Mouse (Mus musculus) adrenal gland, postnatal 4 days (tissue): ENCODE results near the gene Cdh13. TPM values are rescaled to one million over a fixed set of nuclear protein-coding genes. Genes with fewer than 3 reads are reported as not detected.

Source experiments
- DNase-seq, 2 experiments: peaks; one replicate each; pipeline ENCODE4 v3.0.0; 2021 to 2022; ENCODE audit warnings: low spot score in 2 of 2, mixed read lengths in 2 of 2
- total RNA-seq, 2 experiments: library from RNA; stranded (reverse); gene quantifications; 2 replicates each; pipeline ENCODE4 v1.2.3; 2021

Cdh13 gene
- total RNA-seq, 2 experiments from 2014 or later: 9.0 to 11.0 TPM

DNA sequence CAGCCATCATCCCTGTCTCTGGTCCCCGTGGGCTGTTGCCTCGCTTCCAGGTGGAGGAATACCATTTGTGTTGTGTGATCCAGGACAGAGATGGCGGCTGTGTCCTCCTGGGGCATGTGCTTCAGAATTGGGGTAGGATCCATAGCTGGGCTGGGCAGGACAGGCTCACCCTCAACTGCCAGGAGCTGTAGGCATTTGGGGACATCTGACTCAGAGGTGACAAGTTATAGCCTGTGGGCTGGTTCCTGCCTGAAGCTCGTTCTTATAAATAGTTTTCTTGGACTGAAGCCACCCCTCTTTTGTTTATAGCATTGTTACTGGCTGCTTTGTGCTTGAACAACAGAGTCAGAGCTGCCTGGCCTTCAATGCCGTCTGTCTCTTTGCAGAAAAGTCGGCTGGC lies 6.7 kb downstream of the Cdh13 start:
- no peak for DNase-seq

GRCm38 (mm10) chr8:118296477-118296876 lies 12.9 kb downstream of the Cdh13 start:
- no peak for DNase-seq

- no peak for DNase-seq
Observed at GRCm38 (mm10) chr8:118306957-118307356, 23.4 kb downstream of the Cdh13 start.

DNA sequence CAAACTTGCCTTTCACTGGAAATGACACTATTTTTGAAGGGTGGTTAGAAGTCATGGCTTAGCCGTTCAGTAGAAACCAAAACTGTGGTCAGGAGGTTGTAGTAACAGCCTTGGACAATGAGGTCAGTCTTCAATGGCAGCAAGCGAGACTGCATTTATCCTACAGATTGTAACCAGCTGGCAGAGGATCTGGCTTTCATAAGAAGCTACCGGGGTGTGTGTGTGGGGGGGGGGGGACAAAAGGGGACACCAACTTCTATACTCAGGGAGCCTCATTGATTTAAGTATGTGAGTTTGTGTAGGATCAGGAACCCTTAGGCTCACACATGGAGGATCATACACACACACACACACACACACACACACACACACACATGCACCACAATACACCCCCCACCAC lies 25.6 kb downstream of the Cdh13 start:
- no peak for DNase-seq

GRCm38 (mm10) chr8:118313426-118314187 lies 30.1 kb downstream of the Cdh13 start:
- no peak for DNase-seq

GRCm38 (mm10) chr8:118314188-118314563 lies 30.6 kb downstream of the Cdh13 start:
- DNase-seq: no peak

GRCm38 (mm10) chr8:118314932-118315331 lies 31.4 kb downstream of the Cdh13 start:
- no peak for DNase-seq

GRCm38 (mm10) chr8:118316440-118316839 lies 32.9 kb downstream of the Cdh13 start:
- DNase-seq: no peak

DNA sequence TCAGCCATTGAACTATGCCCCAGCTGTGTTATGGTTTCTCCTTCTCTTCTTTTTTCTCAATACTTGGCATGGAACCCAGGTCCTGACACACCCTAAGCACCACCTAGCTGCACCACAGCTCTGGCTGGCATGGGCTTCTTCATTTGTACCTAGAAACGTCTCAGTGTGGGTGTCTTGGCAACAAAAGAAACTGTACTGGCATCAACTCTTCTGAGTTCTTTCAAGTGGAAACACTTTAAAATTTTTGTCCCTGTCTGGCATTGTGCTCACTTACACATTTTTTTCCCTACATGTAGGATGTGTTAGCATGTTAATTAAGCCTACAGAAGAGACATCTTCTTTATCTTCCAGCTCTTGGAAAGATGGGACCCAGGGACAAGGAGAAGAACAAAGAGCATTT lies 37.0 kb downstream of the Cdh13 start:
- DNase-seq: no peak

GRCm38 (mm10) chr8:118323421-118323820 lies 39.9 kb downstream of the Cdh13 start:
- DNase-seq: no peak

DNA sequence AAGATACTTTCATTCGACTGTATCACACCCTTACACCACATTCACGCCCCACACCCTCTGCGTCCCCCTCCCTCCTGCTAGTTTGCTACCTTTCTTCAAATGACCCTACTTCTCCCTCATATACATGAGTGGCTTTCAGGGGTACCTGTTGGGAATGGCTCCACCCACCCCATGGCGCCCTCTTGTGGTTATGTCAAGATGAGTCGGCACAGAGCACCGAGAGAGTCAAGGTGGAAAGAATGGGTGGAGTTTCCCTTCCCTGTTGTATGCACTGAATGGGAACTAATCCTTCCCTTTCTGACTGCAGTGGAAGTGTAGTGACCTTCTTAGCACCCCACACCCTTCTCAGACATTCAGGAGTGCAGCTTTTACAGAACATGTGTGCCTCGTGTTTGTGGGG lies 51.4 kb downstream of the Cdh13 start:
- no peak for DNase-seq

DNA sequence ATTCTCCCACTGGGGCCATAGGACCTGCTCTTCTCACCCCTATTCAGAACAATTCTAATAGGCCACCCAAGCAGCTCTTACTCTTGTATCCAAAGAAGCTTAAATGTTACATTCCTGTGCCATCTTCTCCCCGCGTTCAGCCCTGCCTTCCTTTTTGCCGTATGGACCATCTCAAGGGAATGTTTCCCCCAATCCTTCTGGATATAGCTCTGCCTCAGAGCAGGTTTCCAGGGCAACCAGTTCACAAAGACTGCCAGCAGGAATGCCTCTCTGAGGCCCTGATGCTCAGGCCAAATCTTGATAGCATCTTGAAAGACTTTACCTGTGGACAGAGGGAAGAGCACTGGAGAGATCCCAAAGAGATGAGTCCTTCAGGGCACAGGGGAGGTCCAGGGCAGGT lies 56.2 kb downstream of the Cdh13 start:
- DNase-seq: no peak

GRCm38 (mm10) chr8:118343267-118343666 lies 59.7 kb downstream of the Cdh13 start:
- DNase-seq: no peak

DNA sequence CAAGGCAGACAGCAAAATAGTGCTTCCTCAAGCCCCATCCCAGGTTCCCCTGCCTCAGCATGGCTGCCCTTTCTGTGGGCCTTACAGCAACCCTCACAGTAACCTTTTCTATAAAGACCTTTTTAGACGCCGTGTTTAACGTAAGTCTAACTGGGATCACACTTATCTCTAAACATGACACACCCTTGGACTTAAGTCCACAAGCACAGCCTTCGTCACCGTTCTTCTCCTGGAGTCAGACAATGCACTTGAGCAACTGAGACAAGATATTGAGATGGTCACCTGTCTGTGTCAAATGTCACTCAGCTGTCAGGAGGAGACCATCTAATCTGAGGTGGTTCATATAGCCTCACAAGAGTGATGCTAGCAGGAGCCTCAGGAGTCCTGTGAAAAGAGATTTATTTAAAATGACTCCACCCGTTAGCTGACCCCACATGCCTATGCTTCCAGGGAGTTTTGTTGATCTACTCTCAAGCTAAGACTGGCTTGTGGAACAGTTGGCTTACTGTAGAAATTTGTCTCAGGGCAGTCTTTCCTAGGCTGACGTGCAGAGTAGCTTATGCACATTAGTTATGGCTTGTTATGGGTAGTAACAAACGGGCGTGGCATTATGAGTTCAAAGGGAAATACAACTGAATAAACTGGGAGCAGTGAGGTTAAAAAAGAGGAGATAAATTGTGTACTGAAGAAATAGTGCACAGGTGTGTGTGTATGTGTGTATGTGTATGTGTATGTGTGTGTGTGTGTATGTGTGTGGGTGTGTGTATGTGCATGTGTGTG lies 65.4 kb downstream of the Cdh13 start:
- DNase-seq: no peak

DNA sequence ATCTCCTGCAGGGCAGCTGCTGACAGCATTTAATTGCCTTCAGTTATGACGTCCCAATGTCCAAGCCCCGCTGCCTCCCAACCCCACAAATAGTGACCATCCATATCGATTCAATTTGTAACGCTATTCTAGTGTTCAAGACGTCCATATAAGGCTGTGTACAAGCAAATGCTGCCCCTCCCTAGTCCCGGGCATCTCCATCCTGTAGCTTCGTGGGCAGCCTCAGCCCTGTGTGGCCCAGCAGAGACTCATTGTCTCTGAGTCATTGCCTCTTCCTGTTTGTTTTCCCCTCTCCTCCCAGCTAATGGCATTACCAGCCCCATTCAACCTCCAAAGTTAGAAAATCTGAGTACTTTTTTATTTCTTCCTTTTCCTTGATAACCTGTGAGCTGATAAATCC lies 66.6 kb downstream of the Cdh13 start:
- no peak for DNase-seq

- DNase-seq: no peak
Observed at GRCm38 (mm10) chr8:118353022-118353421, 69.5 kb downstream of the Cdh13 start.

GRCm38 (mm10) chr8:118357067-118357466 lies 73.5 kb downstream of the Cdh13 start:
- DNase-seq: no peak

- DNase-seq: no peak
Observed at GRCm38 (mm10) chr8:118357596-118357995, 74.1 kb downstream of the Cdh13 start.

- no peak for DNase-seq
Observed at GRCm38 (mm10) chr8:118363781-118364180, 80.2 kb downstream of the Cdh13 start.

- DNase-seq: no peak
Observed at GRCm38 (mm10) chr8:118373092-118373491, 89.6 kb downstream of the Cdh13 start.

GRCm38 (mm10) chr8:118374738-118375137 lies 91.2 kb downstream of the Cdh13 start:
- DNase-seq: no peak

GRCm38 (mm10) chr8:118376791-118377190 lies 93.3 kb downstream of the Cdh13 start:
- no peak for DNase-seq

GRCm38 (mm10) chr8:118378985-118379384 lies 95.5 kb downstream of the Cdh13 start:
- DNase-seq: no peak
